13 mouse cellular contexts compared by ENCODE assay signal in the genomic region with DNA sequence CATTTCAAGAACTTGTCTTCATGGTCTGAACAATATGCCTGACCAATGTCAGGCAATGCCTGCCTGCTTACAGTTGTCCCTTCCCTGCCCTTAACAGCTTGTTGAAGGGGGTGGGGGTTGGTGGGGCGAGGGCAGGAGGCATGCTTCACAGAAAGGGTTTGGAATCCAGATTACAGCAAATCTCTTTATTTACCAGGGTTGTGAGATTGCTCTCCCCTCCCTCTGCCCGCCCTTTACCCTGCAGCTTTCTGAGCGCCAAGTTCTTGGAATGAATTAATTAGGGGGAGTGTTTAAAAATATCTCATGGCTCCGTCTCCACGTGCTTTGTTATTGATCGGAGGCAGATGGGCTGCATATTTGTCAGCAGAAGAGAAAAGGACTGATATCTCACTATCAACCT. TPM values are rescaled to one million over a fixed set of nuclear protein-coding genes. Genes with fewer than 3 reads are reported as not detected.
A peak's percentile ranks its signal among the peaks of the same experiment; 100 is the strongest.
DNase-seq lines count a peak whose midpoint lies in the region; ATAC-seq and TF ChIP-seq lines count a peak whose summit lies in the region.
"Had no signal": no experiment of that assay in that cellular context is flagged by ENCODE, and none has a peak within 500 bp of the region (broad histone marks: within the 10 kb centered on the region; RNA-seq: fewer than 3 reads in every experiment).

No protein-coding gene starts in this region.

- TF ChIP-seq CTCF in hindbrain, postnatal 0 days (IDR thresholded peaks at IDR 0.05; ENCODE audit: low read depth), result no peak

- no peaks in the 10 kb centered on the region for H3K36me3 ChIP-seq in lung, embryonic 15.5 days
- no peaks in the 10 kb centered on the region for H3K36me3 ChIP-seq in forebrain, embryonic 14.5 days (ENCODE audit: control insufficient read depth, insufficient read depth, low read length)
- no peaks in the 10 kb centered on the region for H3K36me3 ChIP-seq in hindbrain, postnatal 0 days (ENCODE audit: insufficient read depth, low read length)
- H3K36me3 ChIP-seq in neural tube, embryonic 15.5 days, result no peaks in the 10 kb centered on the region
- H3K36me3 ChIP-seq: liver, embryonic 13.5 days had no signal

- no peak overlapping the region for H3K4me3 ChIP-seq in lung, embryonic 15.5 days
- H3K4me3 ChIP-seq in forebrain, embryonic 14.5 days (ENCODE audit: low read depth, low read length), result no peak overlapping the region
- peak overlapping the region; percentile 6 for H3K4me3 ChIP-seq in hindbrain, postnatal 0 days (ENCODE audit: low read length)
- peak overlapping the region; percentile 66 for H3K4me3 ChIP-seq in neural tube, embryonic 15.5 days (replicated peaks)
- H3K4me3 ChIP-seq: liver, embryonic 13.5 days; megakaryocyte, embryonic 14.5 days had no signal

- peak overlapping the region; percentile 9; the same call in 1 of the 2 replicates for H3K4me2 ChIP-seq in lung, embryonic 15.5 days
- H3K4me2 ChIP-seq in forebrain, embryonic 14.5 days (ENCODE audit: low read length), result peak overlapping the region; percentile 89
- peak overlapping the region; percentile 73 for H3K4me2 ChIP-seq in hindbrain, postnatal 0 days (ENCODE audit: low read depth, low read length)
- peak overlapping the region; percentile 83 for H3K4me2 ChIP-seq in neural tube, embryonic 15.5 days
- H3K4me2 ChIP-seq: liver, embryonic 13.5 days had no signal

- H3K9me3 ChIP-seq in lung, embryonic 15.5 days, result no peaks in the 10 kb centered on the region
- no peaks in the 10 kb centered on the region for H3K9me3 ChIP-seq in forebrain, embryonic 14.5 days (replicated peaks; ENCODE audit: control insufficient read depth, low read length)
- H3K9me3 ChIP-seq in hindbrain, postnatal 0 days (ENCODE audit: low read length), result no peaks in the 10 kb centered on the region
- H3K9me3 ChIP-seq in neural tube, embryonic 15.5 days (replicated peaks), result no peaks in the 10 kb centered on the region
- H3K9me3 ChIP-seq: liver, embryonic 13.5 days; megakaryocyte, embryonic 14.5 days had no signal

- peak; percentile 40; the same call in 1 of the 2 replicates for ATAC-seq in lung, embryonic 15.5 days (ENCODE audit: borderline replicate concordance, extremely low read depth, low FRiP score, low TSS enrichment)
- peak; percentile 10; the same call in 1 of the 2 replicates for ATAC-seq in forebrain, embryonic 14.5 days
- ATAC-seq in hindbrain, postnatal 0 days, result no peak
- ATAC-seq in neural tube, embryonic 15.5 days (ENCODE audit: low FRiP score), result no peak
- ATAC-seq: Patski had no signal

- peaks cover 38% of the 10 kb centered on the region for H3K27me3 ChIP-seq in lung, embryonic 15.5 days
- no peaks in the 10 kb centered on the region for H3K27me3 ChIP-seq in forebrain, embryonic 14.5 days (replicated peaks; ENCODE audit: control insufficient read depth, insufficient read depth, low read length)
- H3K27me3 ChIP-seq in hindbrain, postnatal 0 days (ENCODE audit: insufficient read depth, low read length), result no peaks in the 10 kb centered on the region
- no peaks in the 10 kb centered on the region for H3K27me3 ChIP-seq in neural tube, embryonic 15.5 days (replicated peaks)

- H3K27ac ChIP-seq in lung, embryonic 15.5 days, result no peak overlapping the region
- peak overlapping the region; percentile 61 for H3K27ac ChIP-seq in forebrain, embryonic 14.5 days (ENCODE audit: low read depth, low read length)
- H3K27ac ChIP-seq in hindbrain, postnatal 0 days, result peak overlapping the region; percentile 46
- peak overlapping the region; percentile 96 for H3K27ac ChIP-seq in neural tube, embryonic 15.5 days (replicated peaks)
- H3K27ac ChIP-seq: liver, embryonic 13.5 days had no signal

- peaks cover 21% of the 10 kb centered on the region for H3K4me1 ChIP-seq in lung, embryonic 15.5 days
- H3K4me1 ChIP-seq in forebrain, embryonic 14.5 days (ENCODE audit: control insufficient read depth, insufficient read depth, low read length), result peaks cover 28% of the 10 kb centered on the region
- H3K4me1 ChIP-seq in hindbrain, postnatal 0 days (ENCODE audit: insufficient read depth, low read length), result peaks cover 16% of the 10 kb centered on the region
- peaks cover 51% of the 10 kb centered on the region for H3K4me1 ChIP-seq in neural tube, embryonic 15.5 days

- DNase-seq in lung, postnatal 25 days (ENCODE audit: low spot score), result no peak
- DNase-seq in forebrain, embryonic 14.5 days (ENCODE audit: low spot score), result peak; percentile 68
- peak; percentile 48 for DNase-seq in hindbrain, postnatal 0 days (ENCODE audit: low spot score)
- no peak for DNase-seq in urinary bladder, postnatal 10 days (ENCODE audit: low spot score)
- no peak for DNase-seq in kidney, adult 18-20 months
- no peak for DNase-seq in left cerebral cortex, postnatal 14 days (ENCODE audit: low spot score in 2 of 2)
- DNase-seq: adrenal gland, postnatal 10 days; kidney, postnatal 36 days; liver, embryonic 13.5 days had no signal

- WGBS in lung, embryonic 15.5 days, result 28% methylated on average over 6 of the region's 6 CpGs
- 2% methylated on average over 6 of the region's 6 CpGs for WGBS in forebrain, embryonic 14.5 days
- WGBS in hindbrain, postnatal 0 days, result 11% methylated on average over 6 of the region's 6 CpGs
- WGBS in neural tube, embryonic 15.5 days, result 10% methylated on average over 6 of the region's 6 CpGs

- intact Hi-C loops in left cerebral cortex, postnatal 14 days (cut with DNase I), result no loop called here

- no peak overlapping the region for H3K9ac ChIP-seq in lung, embryonic 15.5 days
- H3K9ac ChIP-seq in forebrain, embryonic 14.5 days (ENCODE audit: low read length), result peak overlapping the region; percentile 18; the same call in 1 of the 2 replicates
- peak overlapping the region; percentile 22; the same call in 1 of the 2 replicates for H3K9ac ChIP-seq in hindbrain, postnatal 0 days (replicated peaks; ENCODE audit: low read length)
- H3K9ac ChIP-seq in neural tube, embryonic 15.5 days (replicated peaks), result no peak overlapping the region; the same call in 1 of the 2 replicates
- H3K9ac ChIP-seq: liver, embryonic 13.5 days had no signal

RNA-seq across cellular contexts. Expression of a gene that starts 4.9 kb away (rescaled TPM):
- polyA plus RNA-seq in lung, embryonic 15.5 days (2015; fragmentation: Nextera tagmentation; extraction: Ambion mirVana), result 0.33 and 0.51 TPM in 2 replicates
- polyA plus RNA-seq in forebrain, embryonic 14.5 days (2014; fragmentation: Nextera tagmentation; extraction: Ambion mirVana), result 11.5 and 12.0 TPM in 2 replicates
- total RNA-seq in hindbrain, postnatal 0 days (2014; rRNA removed), result 116 and 130 TPM in 2 replicates
- 21.9 and 23.9 TPM in 2 replicates for polyA plus RNA-seq in hindbrain, postnatal 0 days (2015; fragmentation: Nextera tagmentation; extraction: Ambion mirVana)
- polyA plus RNA-seq in neural tube, embryonic 15.5 days (2015; fragmentation: Nextera tagmentation; extraction: Ambion mirVana), result 19.6 and 22.3 TPM in 2 replicates
- total RNA-seq in left cerebral cortex, postnatal 14 days (2021), result 1,000 to 10,000 TPM; 2,125 to 2,199 TPM

Comparison
In these comparisons a context has a peak if more than half of its experiments do, and no peak if none do; other contexts are left out.
1. ATAC-seq: peak in lung, embryonic 15.5 days (single experiment) and forebrain, embryonic 14.5 days (single experiment); none in hindbrain, postnatal 0 days (single experiment) and neural tube, embryonic 15.5 days (single experiment).
2. H3K4me2 ChIP-seq: peak in every context shown above with its lines; median percentile 89 in forebrain, embryonic 14.5 days; 83 in neural tube, embryonic 15.5 days; 73 in hindbrain, postnatal 0 days; 9 in lung, embryonic 15.5 days.
3. H3K4me3 ChIP-seq: peak in hindbrain, postnatal 0 days (single experiment) and neural tube, embryonic 15.5 days (single experiment); none in lung, embryonic 15.5 days (single experiment) and forebrain, embryonic 14.5 days (single experiment).
4. H3K9ac ChIP-seq: peak in forebrain, embryonic 14.5 days (single experiment) and hindbrain, postnatal 0 days (single experiment); none in lung, embryonic 15.5 days (single experiment) and neural tube, embryonic 15.5 days (single experiment).
5. DNase-seq: peak in forebrain, embryonic 14.5 days (single experiment) and hindbrain, postnatal 0 days (single experiment); none in lung, postnatal 25 days (single experiment), urinary bladder, postnatal 10 days (single experiment), kidney, adult 18-20 months (single experiment) and left cerebral cortex, postnatal 14 days (0 of 2).